8 mouse cellular contexts compared by ENCODE assay signal in the genomic region with DNA sequence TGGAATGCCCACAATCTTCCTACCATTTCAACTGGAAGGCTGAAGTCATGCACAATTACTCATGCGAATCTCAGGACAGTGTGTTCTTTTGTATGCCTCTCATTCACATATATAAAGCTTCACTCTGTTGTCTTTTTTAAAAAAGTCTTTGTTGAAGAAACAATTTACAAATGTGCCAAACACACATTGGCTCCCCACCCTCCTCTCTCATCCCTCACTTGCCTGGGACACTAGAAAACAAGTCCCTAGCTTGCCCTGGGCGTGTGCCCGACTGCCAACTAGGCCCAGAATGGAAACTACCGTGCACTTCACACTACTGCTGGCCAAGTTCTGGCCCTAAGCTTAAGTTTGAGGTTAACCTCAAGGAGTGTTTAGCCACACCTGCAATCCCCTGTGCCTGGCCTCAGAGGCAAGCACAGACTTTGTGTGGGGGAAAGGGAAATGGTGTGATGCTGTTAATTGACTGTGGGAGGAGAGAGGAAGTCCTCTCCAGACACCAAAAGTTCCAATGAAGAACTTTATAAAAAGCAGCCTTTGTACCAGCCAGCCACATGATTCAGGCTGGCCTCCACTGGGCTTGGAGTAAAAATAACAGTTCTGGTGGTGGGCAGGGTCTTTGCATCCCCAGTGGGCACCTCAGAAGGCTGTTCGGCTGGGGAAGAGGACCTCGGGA.
DNase-seq lines count a peak whose midpoint lies in the region; ATAC-seq and TF ChIP-seq lines count a peak whose summit lies in the region.

No protein-coding gene starts in this region.

- intact Hi-C loops in heart, adult 2 months (cut with DNase I): loop anchor here (2.0 kb wide), 1 partner anchor 19 kb away; no protein-coding TSS in a partner anchor

- 44% methylated on average over 6 of the region's 6 CpGs for WGBS in heart, adult 2 months
- WGBS in intestine, embryonic 16.5 days: 75% methylated on average over 6 of the region's 6 CpGs
- WGBS in liver, embryonic 11.5 days: 47% methylated on average over 6 of the region's 6 CpGs

- no peak for TF ChIP-seq EP300 in heart, adult 2 months (IDR thresholded peaks at IDR 0.05; ENCODE audit: insufficient read depth, low read depth, low read length)

- no peaks in the 10 kb centered on the region for H3K79me2 ChIP-seq in heart, adult 2 months (replicated peaks; ENCODE audit: control insufficient read depth, insufficient read depth, low read length)

- DNase-seq in heart, adult 2 months: peak in 1 of 2 experiments; percentile 48
- DNase-seq in heart, adult 8-10 months (ENCODE audit: low spot score): no peak
- DNase-seq in liver, embryonic 11.5 days (ENCODE audit: low spot score): no peak
- DNase-seq in spleen, postnatal 10 days (ENCODE audit: low spot score in 2 of 2): peak; percentile 58 to 70
- no peak for DNase-seq in cerebellum, postnatal 14 days
- no peak for DNase-seq in gastrocnemius, postnatal 25 days

- no peak for TF ChIP-seq POLR2A in heart, adult 2 months (IDR thresholded peaks at IDR 0.05; ENCODE audit: insufficient read depth, low read depth, low read length)

- H3K9me3 ChIP-seq in intestine, embryonic 16.5 days (ENCODE audit: control insufficient read depth, low read length): no peaks in the 10 kb centered on the region
- H3K9me3 ChIP-seq in liver, embryonic 11.5 days (ENCODE audit: control insufficient read depth, low read length): no peaks in the 10 kb centered on the region

- peak; percentile 82 for ATAC-seq in activated CD4-positive, CD25-positive, alpha-beta regulatory T cell, adult 4 months
- peak; percentile 22; the same call in 1 of the 2 replicates for ATAC-seq in intestine, embryonic 16.5 days
- ATAC-seq in liver, embryonic 11.5 days (replicated peaks; ENCODE audit: low FRiP score): no peak

- no peak overlapping the region for H3K4me2 ChIP-seq in intestine, embryonic 16.5 days (ENCODE audit: low read depth, low read length)
- H3K4me2 ChIP-seq in liver, embryonic 11.5 days: peak overlapping the region; percentile 62

- no peak overlapping the region for H3K4me3 ChIP-seq in heart, adult 2 months
- H3K4me3 ChIP-seq in intestine, embryonic 16.5 days (ENCODE audit: low read length): no peak overlapping the region
- H3K4me3 ChIP-seq in liver, embryonic 11.5 days (ENCODE audit: low read depth, low read length): peak overlapping the region; percentile 35

- H3K9ac ChIP-seq in heart, adult 2 months (ENCODE audit: low read depth, low read length): no peak overlapping the region
- H3K9ac ChIP-seq in intestine, embryonic 16.5 days (ENCODE audit: low read depth, low read length): peak overlapping the region; percentile 2
- H3K9ac ChIP-seq in liver, embryonic 11.5 days (ENCODE audit: low read depth, low read length): peak overlapping the region; percentile 41

- H3K27ac ChIP-seq in heart, adult 2 months: peak overlapping the region; percentile 48
- peak overlapping the region; percentile 7; the same call in 1 of the 2 replicates for H3K27ac ChIP-seq in intestine, embryonic 16.5 days (ENCODE audit: low read length)
- peak overlapping the region; percentile 87 for H3K27ac ChIP-seq in liver, embryonic 11.5 days (ENCODE audit: low read depth, low read length)

- peaks cover 14% of the 10 kb centered on the region for H3K4me1 ChIP-seq in heart, adult 2 months (ENCODE audit: control insufficient read depth, insufficient read depth, low read length)
- peaks cover 9% of the 10 kb centered on the region for H3K4me1 ChIP-seq in intestine, embryonic 16.5 days (ENCODE audit: control insufficient read depth, insufficient read depth, low read length)
- peaks cover 70% of the 10 kb centered on the region for H3K4me1 ChIP-seq in liver, embryonic 11.5 days (replicated peaks; ENCODE audit: control insufficient read depth, insufficient read depth, low read length)

- no peaks in the 10 kb centered on the region for H3K36me3 ChIP-seq in heart, adult 2 months (ENCODE audit: control insufficient read depth, insufficient read depth, low read length)
- no peaks in the 10 kb centered on the region for H3K36me3 ChIP-seq in intestine, embryonic 16.5 days (ENCODE audit: control insufficient read depth, insufficient read depth, low read length)
- H3K36me3 ChIP-seq in liver, embryonic 11.5 days (ENCODE audit: control insufficient read depth, insufficient read depth, low read length): no peaks in the 10 kb centered on the region

- no peaks in the 10 kb centered on the region for H3K27me3 ChIP-seq in heart, adult 2 months (ENCODE audit: control insufficient read depth, insufficient read depth, low read length)
- H3K27me3 ChIP-seq in intestine, embryonic 16.5 days (replicated peaks; ENCODE audit: control insufficient read depth, insufficient read depth, low read length): no peaks in the 10 kb centered on the region
- no peaks in the 10 kb centered on the region for H3K27me3 ChIP-seq in liver, embryonic 11.5 days (replicated peaks; ENCODE audit: control insufficient read depth, insufficient read depth, low read length)

- no peak for TF ChIP-seq CTCF in heart, adult 2 months (IDR thresholded peaks at IDR 0.05)

Comparison
In these comparisons a context has a peak if more than half of its experiments do, and no peak if none do; other contexts are left out.
1. DNase-seq: peak in spleen, postnatal 10 days (2 of 2); none in heart, adult 8-10 months (single experiment), liver, embryonic 11.5 days (single experiment), cerebellum, postnatal 14 days (0 of 2) and gastrocnemius, postnatal 25 days (single experiment).
2. H3K27ac ChIP-seq: peak in every context shown above with its lines; median percentile 87 in liver, embryonic 11.5 days; 48 in heart, adult 2 months; 7 in intestine, embryonic 16.5 days.